Mouse (Mus musculus) brain, embryonic 14.5 days (tissue): Measurements from ENCODE around the gene Pxmp4.
A peak's percentile ranks its signal among the peaks of the same experiment; 100 is the strongest.

Experiments used
- CTCF ChIP-seq: fragments of 200-500 bp; IDR thresholded peaks from 2 replicates; pipeline ENCODE4 v1.5.1; 2012; ENCODE audit warnings: inconsistent platforms, mild to moderate bottlenecking, moderate library complexity, borderline replicate concordance; ENCODE audit not compliant: insufficient read depth, insufficient read length; ENCODE audit errors: extremely low read depth
- POLR2A ChIP-seq: fragments of 200-500 bp; IDR thresholded peaks from 2 replicates; pipeline ENCODE4 v1.6.1; 2012; ENCODE audit warnings: mild to moderate bottlenecking, inconsistent platforms, borderline replicate concordance; ENCODE audit not compliant: poor library complexity, insufficient read depth, insufficient read length, severe bottlenecking; ENCODE audit errors: extremely low read depth

GRCm38 (mm10) chr2:154539720-154540119, 63.8 kb downstream of the Pxmp4 start:
- TF ChIP-seq CTCF = peak; percentile 66; the same call in 1 of the 2 replicates
- no peak for TF ChIP-seq POLR2A
